Mouse (Mus musculus) megakaryocyte, embryonic 14.5 days (primary cell): Measurements from ENCODE around the gene Prdx5. TPM values are rescaled to one million over a fixed set of nuclear protein-coding genes. Genes with fewer than 3 reads are reported as not detected.
"Not testable (repeated sequence)": the region's sequence is repeated elsewhere in the genome, so short reads cannot be mapped to it uniquely, and the experiment has no call there.

Source experiments
- H3K27me3 ChIP-seq: replicated peaks from 2 replicates; pipeline ENCODE3; 2012; ENCODE audit warnings: inconsistent platforms
- H3K36me3 ChIP-seq: replicated peaks from 2 replicates; pipeline ENCODE3; 2012; ENCODE audit warnings: low read length, inconsistent platforms, mixed read lengths
- H3K4me1 ChIP-seq: 2 replicates; pipeline ENCODE4 v1.6.1; 2012; ENCODE audit warnings: inconsistent platforms
- H3K4me3 ChIP-seq: replicated peaks from 2 replicates; pipeline ENCODE3; 2012; ENCODE audit warnings: moderate library complexity, mild to moderate bottlenecking, inconsistent platforms
- H3K9me3 ChIP-seq: 2 replicates; pipeline ENCODE4 v1.6.1; 2012; ENCODE audit warnings: inconsistent platforms
- FLI1 ChIP-seq: IDR thresholded peaks from 2 replicates; pipeline ENCODE4 v1.6.1; 2012; ENCODE audit warnings: low read length, inconsistent platforms, mixed read lengths
- GATA1 ChIP-seq: IDR thresholded peaks from 3 replicates; pipeline ENCODE4 v1.6.1; 2012; ENCODE audit warnings: mixed read lengths, low read length, inconsistent platforms, borderline replicate concordance
- polyA plus RNA-seq: library from polyadenylated mRNA; stranded (reverse); fragments of >175 nt; gene quantifications from 2 replicates; pipeline ENCODE4 v1.2.3, GENCODE M21; 2012; ENCODE audit warnings: low replicate concordance; ENCODE audit not compliant: insufficient read depth

The Prdx5 gene
- polyA plus RNA-seq, 1 experiment, result 955 TPM

DNA sequence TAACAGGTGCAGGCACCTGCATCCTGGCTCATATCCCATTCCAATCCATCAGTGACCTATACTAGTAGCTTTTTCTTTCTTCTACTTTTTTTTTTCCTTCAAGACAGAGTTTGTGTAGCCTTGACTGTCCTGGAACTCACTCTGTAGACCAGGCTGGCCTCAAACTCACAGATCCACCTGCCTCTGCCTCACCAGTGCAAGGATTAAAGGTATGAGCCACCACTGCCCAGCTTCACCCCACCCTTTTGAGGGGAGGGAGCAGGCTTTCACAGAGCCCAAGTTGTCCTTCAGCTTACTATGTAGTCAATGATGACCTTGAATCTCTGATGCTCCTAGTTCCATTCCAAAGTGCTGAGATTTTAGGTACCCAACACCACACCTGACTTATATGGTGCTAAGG lies 9.5 kb upstream of the Prdx5 start:
- no peak for TF ChIP-seq GATA1
- no peak for TF ChIP-seq FLI1
- Histone ChIP-seq H3K4me1 (peaks cover 84% of the 10 kb centered on the region), H3K27me3 (no peaks in the 10 kb centered on the region), H3K9me3 (no peaks in the 10 kb centered on the region), H3K4me3 (peak overlapping the region; percentile 64), H3K36me3 (peaks cover 52% of the 10 kb centered on the region)

DNA sequence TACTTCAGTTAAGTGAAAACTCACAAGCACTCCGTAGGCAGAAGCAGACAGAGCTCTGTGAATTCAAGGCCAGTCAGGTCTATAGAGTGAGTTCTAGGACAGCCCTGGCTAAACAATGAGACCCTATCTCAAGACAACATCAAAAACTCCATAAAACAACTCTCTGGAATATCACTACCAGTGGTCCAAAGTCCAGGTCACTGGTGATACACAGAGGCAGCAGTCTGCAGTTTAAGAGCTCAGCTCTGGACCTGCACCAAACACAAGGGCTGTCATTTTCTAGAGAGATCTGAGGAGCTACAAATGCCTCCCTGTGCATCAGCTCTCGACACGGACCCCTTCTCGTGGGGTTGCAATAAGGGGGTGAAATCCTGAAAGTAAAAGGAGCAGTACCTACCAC lies 8.4 kb upstream of the Prdx5 start:
- H3K36me3 ChIP-seq, result peaks cover 63% of the 10 kb centered on the region
- no peak for TF ChIP-seq GATA1
- TF ChIP-seq FLI1, result no peak
- H3K27me3 ChIP-seq, result no peaks in the 10 kb centered on the region
- H3K4me1 ChIP-seq, result peaks cover 84% of the 10 kb centered on the region
- no peaks in the 10 kb centered on the region for H3K9me3 ChIP-seq
- H3K4me3 ChIP-seq, result no peak overlapping the region

DNA sequence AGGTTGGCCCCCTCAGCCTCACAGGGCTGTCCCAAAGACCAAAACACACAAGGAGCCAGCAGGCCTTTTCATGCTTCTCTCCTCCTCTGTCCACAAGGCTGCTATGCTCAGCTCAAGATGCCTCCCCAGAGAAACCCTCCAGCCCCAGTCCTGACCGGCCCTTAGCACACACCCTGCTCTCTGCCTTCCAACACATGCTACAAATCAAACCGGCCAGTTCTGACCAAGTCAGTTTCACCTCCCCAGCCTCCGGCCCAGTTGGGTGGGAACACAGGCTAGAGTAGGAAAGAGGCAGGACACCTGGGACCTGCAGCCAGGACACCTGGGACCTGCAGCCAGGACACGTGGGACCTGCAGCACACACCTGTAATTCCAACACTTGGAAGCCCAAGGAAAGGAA lies 6.6 kb upstream of the Prdx5 start:
- Histone ChIP-seq H3K4me1 (peaks cover 88% of the 10 kb centered on the region), H3K9me3 (no peaks in the 10 kb centered on the region), H3K36me3 (peaks cover 81% of the 10 kb centered on the region), H3K4me3 (no peak overlapping the region), H3K27me3 (no peaks in the 10 kb centered on the region)
- TF ChIP-seq GATA1, result no peak
- no peak for TF ChIP-seq FLI1

DNA sequence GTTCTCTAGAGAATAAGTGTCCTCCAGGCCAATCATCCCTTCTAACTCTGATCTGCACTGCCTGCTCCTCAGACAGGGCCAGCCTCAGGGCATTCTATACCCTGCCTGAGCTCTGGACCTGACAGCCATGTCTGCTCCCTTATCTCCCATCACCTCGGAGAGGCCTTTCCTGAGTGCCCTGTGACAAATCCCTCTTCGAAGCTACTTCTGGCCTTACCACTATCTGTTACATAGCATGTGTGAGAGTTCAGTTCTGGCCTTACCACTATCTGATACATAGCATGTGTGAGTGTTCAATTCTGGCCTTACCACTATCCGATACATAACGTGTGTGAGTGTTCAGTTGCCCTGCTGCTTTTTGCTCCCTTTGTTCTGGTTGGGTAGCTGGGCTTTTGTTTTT lies 5.4 kb upstream of the Prdx5 start:
- H3K4me1 ChIP-seq, result peaks cover 91% of the 10 kb centered on the region
- H3K4me3 ChIP-seq, result peak overlapping the region; percentile 51
- TF ChIP-seq FLI1 (no peak), GATA1 (no peak)
- H3K9me3 ChIP-seq, result no peaks in the 10 kb centered on the region
- H3K27me3 ChIP-seq, result no peaks in the 10 kb centered on the region
- peaks cover 86% of the 10 kb centered on the region for H3K36me3 ChIP-seq

DNA sequence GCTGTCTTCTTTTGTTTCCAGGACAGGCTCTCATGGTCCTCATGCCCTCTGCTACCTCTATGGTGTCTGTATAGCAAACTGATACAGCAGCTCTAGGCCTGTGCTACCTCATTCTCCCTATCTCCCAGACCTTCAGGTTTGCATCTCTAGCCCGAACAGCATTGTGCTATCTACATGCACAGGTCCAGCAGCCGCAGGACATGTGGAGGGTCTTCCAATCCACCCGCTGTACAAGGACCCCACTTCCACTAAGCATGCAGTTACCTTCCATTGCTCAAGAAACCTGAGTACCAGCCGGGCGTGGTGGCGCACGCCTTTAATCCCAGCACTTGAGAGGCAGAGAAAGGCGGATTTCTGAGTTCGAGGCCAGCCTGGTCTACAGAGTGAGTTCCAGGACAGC lies 4.6 kb upstream of the Prdx5 start:
- no peak for TF ChIP-seq GATA1
- no peak for TF ChIP-seq FLI1
- peaks cover 84% of the 10 kb centered on the region for H3K4me1 ChIP-seq
- H3K9me3 ChIP-seq, result no peaks in the 10 kb centered on the region
- no peaks in the 10 kb centered on the region for H3K27me3 ChIP-seq
- H3K36me3 ChIP-seq, result peaks cover 79% of the 10 kb centered on the region
- H3K4me3 ChIP-seq, result no peak overlapping the region

DNA sequence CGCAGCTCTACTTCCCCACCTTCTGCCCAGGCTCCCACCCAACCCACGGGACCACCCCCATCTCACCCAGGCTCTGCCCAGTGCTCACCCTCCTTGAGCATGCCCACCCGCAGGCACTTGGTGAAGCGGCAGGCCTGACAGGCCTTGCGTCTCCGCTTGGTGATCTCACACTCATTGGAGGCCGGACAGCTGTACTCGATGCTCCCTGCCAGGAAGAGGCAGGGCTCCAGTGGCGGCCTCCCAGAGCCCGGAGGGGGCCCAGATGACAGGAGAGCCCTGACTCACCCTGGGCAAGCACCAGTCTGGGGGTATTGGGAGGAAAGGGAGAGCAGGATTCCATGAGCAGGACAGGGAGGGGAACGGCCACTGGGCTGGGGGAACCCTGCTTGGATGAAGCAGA lies 4.1 kb upstream of the Prdx5 start:
- Histone ChIP-seq H3K4me3 (no peak overlapping the region), H3K27me3 (no peaks in the 10 kb centered on the region), H3K4me1 (peaks cover 78% of the 10 kb centered on the region), H3K36me3 (peaks cover 73% of the 10 kb centered on the region), H3K9me3 (no peaks in the 10 kb centered on the region)
- TF ChIP-seq FLI1 (no peak), GATA1 (no peak)

DNA sequence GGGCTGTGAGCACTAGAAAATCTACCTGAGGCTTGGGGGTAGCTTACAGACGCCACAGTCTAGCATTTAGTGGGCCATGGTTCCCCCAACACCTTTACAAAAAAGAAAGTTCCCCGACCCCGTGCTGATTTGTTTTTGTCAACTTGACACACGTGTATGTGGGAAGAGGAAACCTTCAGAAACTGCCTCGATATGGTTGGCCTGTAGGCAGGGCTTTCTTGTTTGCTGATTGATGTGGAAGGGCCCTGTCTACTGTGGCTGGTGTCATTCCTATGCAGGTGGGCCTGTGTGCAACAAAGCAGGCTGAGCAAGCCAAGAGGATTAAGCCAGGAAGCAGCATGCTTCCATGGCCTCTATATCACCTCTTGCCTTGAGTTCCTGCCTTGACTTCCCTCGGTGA lies 3.1 kb upstream of the Prdx5 start:
- peaks cover 67% of the 10 kb centered on the region for H3K36me3 ChIP-seq
- H3K4me1 ChIP-seq, result peaks cover 74% of the 10 kb centered on the region
- H3K27me3 ChIP-seq, result no peaks in the 10 kb centered on the region
- TF ChIP-seq FLI1 (no peak), GATA1 (no peak)
- no peak overlapping the region for H3K4me3 ChIP-seq
- no peaks in the 10 kb centered on the region for H3K9me3 ChIP-seq

DNA sequence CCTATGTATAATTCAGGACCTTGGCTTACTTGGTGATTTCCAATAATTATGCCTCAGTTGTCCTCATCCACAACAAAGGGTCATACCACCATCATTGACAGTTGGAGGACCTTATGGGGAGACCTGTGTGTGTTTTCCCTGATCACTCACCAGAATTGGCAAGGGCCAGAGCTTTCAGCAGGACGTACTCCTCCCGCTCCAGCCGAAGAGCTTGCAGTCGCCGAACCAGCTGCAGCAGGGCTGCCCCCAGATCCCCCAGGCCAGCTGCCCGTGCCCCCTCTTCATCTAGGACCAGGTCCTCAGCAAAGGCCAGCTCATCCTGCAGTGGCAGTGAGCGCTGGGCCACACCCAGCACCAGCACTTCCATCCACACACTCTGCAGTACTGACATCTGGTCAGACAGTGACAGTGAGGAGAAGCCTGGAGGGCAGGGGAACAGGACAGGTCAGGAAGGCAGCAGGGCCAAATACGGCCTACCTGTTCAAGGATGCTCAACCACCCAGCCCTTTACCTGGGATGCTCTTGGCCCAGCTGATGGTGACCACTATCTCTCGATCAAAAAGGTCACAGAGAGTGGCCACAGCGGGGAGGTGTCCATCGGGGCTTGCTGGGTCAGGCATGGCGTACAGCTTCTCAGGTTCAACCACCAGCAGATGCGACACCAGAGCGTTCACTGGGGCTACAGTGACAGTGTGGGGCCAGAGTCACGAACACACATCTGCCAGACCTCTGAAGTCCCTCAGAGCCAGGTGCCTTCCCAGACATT lies 2.5 kb upstream of the Prdx5 start:
- peak overlapping the region; percentile 12 for H3K4me3 ChIP-seq
- H3K4me1 ChIP-seq, result peaks cover 79% of the 10 kb centered on the region
- H3K36me3 ChIP-seq, result peaks cover 70% of the 10 kb centered on the region
- no peaks in the 10 kb centered on the region for H3K9me3 ChIP-seq
- H3K27me3 ChIP-seq, result no peaks in the 10 kb centered on the region
- TF ChIP-seq FLI1 (no peak), GATA1 (no peak)

DNA sequence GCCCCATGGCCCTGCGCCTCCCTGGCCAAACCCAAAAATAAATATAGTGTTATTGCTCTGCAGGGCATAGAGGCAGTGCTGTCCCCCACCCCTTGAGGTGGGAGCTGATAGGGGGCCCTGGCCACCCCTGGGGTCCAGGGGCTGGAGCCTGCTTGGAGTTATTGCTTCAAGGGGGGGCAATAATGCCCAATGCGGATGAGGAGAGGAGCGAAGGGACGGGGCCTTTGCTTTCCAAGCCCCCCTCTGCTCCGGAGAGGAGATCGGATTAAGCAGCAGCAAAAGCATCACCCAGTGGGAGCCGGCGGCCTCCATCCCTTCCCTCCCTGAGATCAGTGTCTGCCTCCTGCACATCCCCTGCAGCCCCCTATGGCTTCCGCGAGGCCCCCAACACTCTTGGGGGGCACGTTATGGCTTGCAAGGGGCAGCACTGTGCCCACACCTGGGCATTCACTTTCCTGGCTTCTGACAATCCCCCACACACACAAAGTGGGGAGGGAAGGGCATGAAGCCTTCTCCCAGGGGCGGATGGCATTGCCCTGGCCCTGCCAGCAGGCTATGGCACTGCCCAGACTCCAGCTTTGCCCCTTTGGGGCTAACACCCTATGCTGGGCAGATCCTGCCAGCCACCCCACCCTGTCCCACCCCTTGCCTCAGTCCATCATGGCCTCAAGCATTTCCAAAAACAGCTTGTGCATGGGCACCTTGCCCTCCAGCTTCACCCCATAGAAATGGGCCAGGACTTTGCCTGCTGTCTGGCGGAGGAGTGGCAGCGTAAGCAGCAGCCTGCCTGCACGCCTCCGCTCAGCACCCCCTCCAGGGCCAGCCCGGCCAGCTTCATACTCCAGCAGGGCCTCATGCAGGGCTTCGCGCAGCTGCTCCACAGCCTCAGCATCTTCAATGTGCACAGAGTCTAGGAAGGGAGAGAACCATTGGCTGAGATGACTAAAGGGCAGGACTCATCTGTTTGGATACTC lies 1.5 kb upstream of the Prdx5 start:
- Histone ChIP-seq H3K27me3 (no peaks in the 10 kb centered on the region), H3K9me3 (no peaks in the 10 kb centered on the region), H3K4me3 (peak overlapping the region; percentile 81), H3K36me3 (peaks cover 71% of the 10 kb centered on the region), H3K4me1 (peaks cover 81% of the 10 kb centered on the region)
- TF ChIP-seq FLI1, result no peak
- no peak for TF ChIP-seq GATA1

DNA sequence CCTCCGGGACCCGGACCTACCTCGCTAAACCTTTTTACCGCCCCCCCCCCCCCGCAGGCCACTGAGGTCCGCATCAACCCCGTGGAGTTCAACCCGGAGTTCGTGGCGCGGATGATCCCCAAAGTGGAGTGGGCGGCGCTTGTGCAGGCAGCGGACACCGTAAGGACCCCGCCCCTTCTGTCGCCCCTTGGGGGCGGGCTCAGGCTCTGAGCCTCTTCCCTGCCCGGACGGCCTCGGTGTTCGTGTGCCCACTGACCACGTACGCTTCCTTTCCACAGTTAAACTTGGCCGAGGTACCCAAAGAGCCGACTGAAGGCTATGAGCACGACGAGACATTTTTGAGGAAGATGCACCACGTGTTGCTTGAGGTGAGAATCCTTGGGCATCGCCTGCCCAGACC lies 400 bp upstream of the Prdx5 start:
- not testable (repeated sequence) for H3K27me3 ChIP-seq, H3K9me3 ChIP-seq
- Histone ChIP-seq H3K4me3 (peak overlapping the region; percentile 99), H3K4me1 (peaks cover 79% of the 10 kb centered on the region), H3K36me3 (peaks cover 71% of the 10 kb centered on the region)
